Comparison of ENCODE assay signal across 20 mouse cellular contexts in genomic region chr2:53129070-53129469, GRCm38 (mm10).
"Had no signal": no experiment of that assay in that cellular context is flagged by ENCODE, and none has a peak within 500 bp of the region (broad histone marks: within the 10 kb centered on the region; RNA-seq: fewer than 3 reads in every experiment).

No protein-coding gene starts in this region.

- H3K9me3 ChIP-seq: liver, embryonic 13.5 days; midbrain, embryonic 12.5 days; neural tube, embryonic 13.5 days had no signal

- H3K27ac ChIP-seq: left cerebral cortex, adult 2 months; liver, embryonic 13.5 days; midbrain, embryonic 12.5 days; neural tube, embryonic 13.5 days had no signal

- H3K27me3 ChIP-seq: liver, embryonic 13.5 days; midbrain, embryonic 12.5 days; neural tube, embryonic 13.5 days had no signal

- ATAC-seq: midbrain, embryonic 16.5 days had no signal

- H3K4me1 ChIP-seq: liver, embryonic 13.5 days; midbrain, embryonic 12.5 days; neural tube, embryonic 13.5 days had no signal

- H3K4me3 ChIP-seq: left cerebral cortex, adult 2 months; liver, embryonic 13.5 days; midbrain, embryonic 12.5 days; myocyte; neural tube, embryonic 13.5 days had no signal

- H3K36me3 ChIP-seq: liver, embryonic 13.5 days had no signal

- H3K4me2 ChIP-seq: liver, embryonic 13.5 days; midbrain, embryonic 12.5 days; neural tube, embryonic 13.5 days had no signal

- DNase-seq: kidney, adult 18-20 months; kidney, adult 9 months; kidney, postnatal 14 days; kidney, postnatal 4 days; layer of hippocampus, postnatal 36 days; liver, embryonic 13.5 days; lung, adult 2 months; lung, postnatal 14 days; lung, postnatal 4 days; retina, postnatal 1 day; right cerebral cortex, postnatal 25 days; spleen, adult 18-20 months; thymus, adult 2 months; thymus, postnatal 14 days; thymus, postnatal 4 days had no signal

- H3K9ac ChIP-seq: liver, embryonic 13.5 days; midbrain, embryonic 12.5 days; neural tube, embryonic 13.5 days had no signal
